Mouse (Mus musculus) WW6 (cell line): ENCODE data around the gene Lancl1.

Source experiments
- DNase-seq: peaks from one replicate; pipeline ENCODE4 v3.0.0-alpha.2; 2013; ENCODE audit warnings: low read depth, low spot score

The Lancl1 gene

GRCm38 (mm10) chr1:67017101-67017870 is 21.4 kb downstream of the Lancl1 start:
- no peak for DNase-seq

GRCm38 (mm10) chr1:67014205-67014604 is 24.5 kb downstream of the Lancl1 start:
- DNase-seq: no peak

- no peak for DNase-seq
Measured at GRCm38 (mm10) chr1:67010520-67010919, 28.2 kb downstream of the Lancl1 start.

- no peak for DNase-seq
Measured at GRCm38 (mm10) chr1:67003699-67004098, 35.0 kb downstream of the Lancl1 start.

- no peak for DNase-seq
Measured at GRCm38 (mm10) chr1:67002226-67002625, 36.4 kb downstream of the Lancl1 start.

- DNase-seq: no peak
Measured at GRCm38 (mm10) chr1:67001367-67001766, 37.3 kb downstream of the Lancl1 start.

GRCm38 (mm10) chr1:67000484-67000883 is 38.2 kb downstream of the Lancl1 start:
- DNase-seq: no peak

- DNase-seq: no peak
Measured at GRCm38 (mm10) chr1:66998601-66999000, 40.1 kb downstream of the Lancl1 start.

- no peak for DNase-seq
Measured at GRCm38 (mm10) chr1:66998188-66998587, 40.5 kb downstream of the Lancl1 start.

- no peak for DNase-seq
Measured at GRCm38 (mm10) chr1:66996819-66997218, 41.9 kb downstream of the Lancl1 start.

GRCm38 (mm10) chr1:66992764-66993163 is 45.9 kb downstream of the Lancl1 start:
- DNase-seq: no peak

- no peak for DNase-seq
Measured at GRCm38 (mm10) chr1:66987558-66988190, 51.0 kb downstream of the Lancl1 start.

GRCm38 (mm10) chr1:66985906-66986305 is 52.8 kb downstream of the Lancl1 start:
- DNase-seq: no peak

- no peak for DNase-seq
Measured at GRCm38 (mm10) chr1:66985129-66985698, 53.5 kb downstream of the Lancl1 start.

GRCm38 (mm10) chr1:66980129-66980528 is 58.5 kb downstream of the Lancl1 start:
- DNase-seq: no peak

GRCm38 (mm10) chr1:66975456-66975855 is 63.2 kb downstream of the Lancl1 start:
- no peak for DNase-seq

- no peak for DNase-seq
Measured at GRCm38 (mm10) chr1:66964857-66965256, 73.8 kb downstream of the Lancl1 start.

- DNase-seq: no peak
Measured at GRCm38 (mm10) chr1:66960536-66961243, 78.0 kb downstream of the Lancl1 start.

- no peak for DNase-seq
Measured at GRCm38 (mm10) chr1:66957361-66957760, 81.3 kb downstream of the Lancl1 start.

- no peak for DNase-seq
Measured at GRCm38 (mm10) chr1:66951086-66951485, 87.6 kb downstream of the Lancl1 start.
